Mouse (Mus musculus): ENCODE measurements at regions not wholly inside any gene's neighbourhood (a gene's known extent, or its start where the extent isn't known, plus 50 kb on each side); places are given as distances from the start of the nearest gene placed in this dataset.

GRCm38 (mm10) chr12:39831079-39831478 is 206.7 kb downstream of the Arl4a start:
- no peak for DNase-seq

GRCm38 (mm10) chr12:39830530-39830929 is 207.3 kb downstream of the Arl4a start:
- no peak for DNase-seq

- no peak for DNase-seq
Observed at GRCm38 (mm10) chr12:39822671-39823070, 215.2 kb downstream of the Arl4a start.

GRCm38 (mm10) chr12:39801536-39801935 is 236.3 kb downstream of the Arl4a start:
- no peak for DNase-seq

GRCm38 (mm10) chr12:39797843-39798242 is 240.0 kb downstream of the Arl4a start:
- no peak for DNase-seq

- no peak for DNase-seq
Observed at GRCm38 (mm10) chr12:39796939-39797338, 240.9 kb downstream of the Arl4a start.

- peak; percentile 12 for DNase-seq
Observed at GRCm38 (mm10) chr12:39785026-39785425, 252.8 kb downstream of the Arl4a start.

GRCm38 (mm10) chr12:39784532-39784931 is 253.3 kb downstream of the Arl4a start:
- DNase-seq: no peak

GRCm38 (mm10) chr12:39776173-39776572 is 261.7 kb downstream of the Arl4a start:
- DNase-seq: no peak

GRCm38 (mm10) chr12:39766988-39767387 is 270.8 kb downstream of the Arl4a start:
- DNase-seq: no peak

GRCm38 (mm10) chr12:39763529-39763928 is 274.3 kb downstream of the Arl4a start:
- no peak for DNase-seq

GRCm38 (mm10) chr12:39761946-39762345 is 275.9 kb downstream of the Arl4a start:
- no peak for DNase-seq

- no peak for DNase-seq
Observed at GRCm38 (mm10) chr12:39761326-39761725, 276.5 kb downstream of the Arl4a start.

- DNase-seq: no peak
Observed at GRCm38 (mm10) chr12:39757975-39758374, 279.9 kb downstream of the Arl4a start.

- DNase-seq: no peak
Observed at GRCm38 (mm10) chr12:39751850-39752249, 286.0 kb downstream of the Arl4a start.

GRCm38 (mm10) chr12:39742156-39743063 is 295.4 kb downstream of the Arl4a start:
- DNase-seq: no peak

GRCm38 (mm10) chr12:39741051-39741847 is 296.6 kb downstream of the Arl4a start:
- no peak for DNase-seq

- DNase-seq: no peak
Observed at GRCm38 (mm10) chr12:39736966-39737365, 300.9 kb downstream of the Arl4a start.

GRCm38 (mm10) chr12:39736097-39736920 is 301.5 kb downstream of the Arl4a start:
- DNase-seq: no peak

GRCm38 (mm10) chr12:39734176-39734575 is 303.6 kb downstream of the Arl4a start:
- DNase-seq: no peak

GRCm38 (mm10) chr12:39731177-39731576 is 306.6 kb downstream of the Arl4a start:
- no peak for DNase-seq

GRCm38 (mm10) chr12:39729255-39729654 is 308.6 kb downstream of the Arl4a start:
- no peak for DNase-seq

- no peak for DNase-seq
Observed at GRCm38 (mm10) chr12:39724172-39724571, 313.7 kb downstream of the Arl4a start.
